Mouse (Mus musculus) gastrocnemius, postnatal 4 days (tissue): ENCODE measurements around the gene Abca7. TPM values are rescaled to one million over a fixed set of nuclear protein-coding genes. Genes with fewer than 3 reads are reported as not detected.

ENCODE experiments used
- DNase-seq, 2 experiments: peaks; one replicate each; pipeline ENCODE4 v3.0.0; 2021 to 2022; ENCODE audit warnings: low spot score in 2 of 2, mixed read lengths in 2 of 2
- total RNA-seq, 2 experiments: library from RNA; stranded (reverse); gene quantifications; 2 replicates each; pipeline ENCODE4 v1.2.3; 2021

Abca7 gene
- total RNA-seq, 2 experiments from 2014 or later: 4.8 to 4.9 TPM

DNA sequence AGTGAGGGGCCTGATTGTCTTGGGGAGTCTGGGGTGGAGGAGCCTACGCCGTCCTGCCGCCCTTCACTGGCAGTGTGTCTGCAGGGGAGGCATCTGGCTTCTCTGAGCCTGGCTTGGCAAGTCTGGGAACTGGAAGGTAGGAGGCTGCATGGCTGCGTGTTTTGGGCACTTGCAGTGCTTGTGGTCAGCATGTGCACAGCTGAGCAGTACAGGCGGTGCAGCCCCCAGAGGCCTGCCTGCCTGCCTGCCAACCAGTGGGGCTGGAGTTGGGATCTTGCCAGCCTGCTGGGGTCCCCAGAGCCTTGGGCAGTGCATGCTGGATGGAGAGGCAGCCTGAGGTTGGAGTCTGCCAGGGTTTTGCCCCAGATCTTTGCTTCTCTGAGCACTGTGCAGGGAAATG is 66.8 kb downstream of the Abca7 start:
- DNase-seq: no peak

DNA sequence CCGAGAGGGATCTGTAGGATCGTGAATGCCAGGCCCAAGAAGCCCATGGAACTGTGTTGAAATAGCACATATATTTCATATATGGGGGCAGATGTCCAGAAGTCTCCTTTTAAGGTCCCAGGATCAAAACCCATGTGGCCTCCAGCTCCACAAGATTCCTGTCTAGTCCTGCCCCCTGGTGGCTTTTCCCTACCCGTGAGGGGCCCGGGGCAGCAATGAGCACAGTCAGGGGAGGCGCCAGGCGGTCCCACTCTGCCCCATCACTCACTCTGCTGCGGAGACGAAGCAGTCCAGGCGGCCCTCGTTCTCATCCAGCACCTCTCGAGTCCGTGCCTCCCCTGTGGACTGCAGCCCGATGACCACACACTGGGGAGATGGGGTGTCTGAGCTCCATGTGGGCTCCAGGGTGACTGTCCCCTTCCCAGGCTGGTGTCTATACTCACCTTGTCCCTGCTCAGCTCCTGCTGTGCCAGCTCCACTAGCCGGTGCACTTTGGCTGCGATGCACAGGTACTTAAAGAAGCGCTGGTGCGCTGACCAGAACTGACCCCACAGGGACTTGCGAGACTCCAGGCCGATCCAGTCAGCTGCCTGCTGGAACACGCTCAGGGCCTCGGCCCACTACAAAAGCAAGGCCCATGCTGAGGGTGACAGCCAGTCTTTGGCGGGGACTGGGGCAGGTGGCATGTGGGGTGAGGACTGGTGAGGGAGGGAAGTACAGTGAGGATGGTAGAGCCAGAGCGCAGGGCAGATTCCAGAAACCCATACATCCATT is 67.8 kb downstream of the Abca7 start:
- DNase-seq: no peak

Other genes starting within 250 kb of the Abca7 start
- gene Polrmt, start 249.9 kb upstream of the Abca7 start, total RNA-seq: 10 to 100 TPM; 25.5 to 27.8 TPM
- gene Fgf22, start 241.4 kb upstream of the Abca7 start, total RNA-seq: not detected
- gene Rnf126, start 229.5 kb upstream of the Abca7 start, total RNA-seq: 10 to 100 TPM; 45.0 to 52.5 TPM
- 1 to 10 TPM; 1.1 to 2.1 TPM for gene Fstl3, start 219.2 kb upstream of the Abca7 start, total RNA-seq
- gene Prss57, start 205.5 kb upstream of the Abca7 start, total RNA-seq: not detected
- gene Palm, start 202.9 kb upstream of the Abca7 start, total RNA-seq: 10 to 100 TPM; 42.1 to 50.8 TPM
- gene Misp, start 175.5 kb upstream of the Abca7 start, total RNA-seq: under 1 TPM in 1 of 2 experiments, not detected in 1; 0.42 TPM
- 100 to 1,000 TPM; 167 to 170 TPM for gene Ptbp1, start 142.1 kb upstream of the Abca7 start, total RNA-seq
- gene Prtn3, start 122.0 kb upstream of the Abca7 start, total RNA-seq: under 1 TPM in 1 of 2 experiments, not detected in 1; 0.47 TPM
- 1 to 10 TPM; 1.2 to 1.3 TPM for gene Plppr3, start 121.9 kb upstream of the Abca7 start, total RNA-seq
- under 1 TPM in 1 of 2 experiments, not detected in 1; 0.29 TPM for gene Elane, start 110.2 kb upstream of the Abca7 start, total RNA-seq
- gene Cfd, start 105.6 kb upstream of the Abca7 start, total RNA-seq: 100 to 1,000 TPM in 1 of 2 experiments, 10 to 100 TPM in 1; 85.8 to 154 TPM
- 10 to 100 TPM; 39.4 to 41.1 TPM for gene Med16, start 87.6 kb upstream of the Abca7 start, total RNA-seq
- not detected for gene Gm26602, start 85.6 kb upstream of the Abca7 start, total RNA-seq
- gene Kiss1r, start 79.5 kb upstream of the Abca7 start, total RNA-seq: under 1 TPM; 0.41 to 0.56 TPM
- 100 to 1,000 TPM in 1 of 2 experiments, 10 to 100 TPM in 1; 97.9 to 102 TPM for gene R3hdm4, start 75.3 kb upstream of the Abca7 start, total RNA-seq
- gene Arid3a, start 69.5 kb upstream of the Abca7 start, total RNA-seq: 1 to 10 TPM; 4.5 to 4.9 TPM
- 10 to 100 TPM; 27.7 to 28.3 TPM for gene Wdr18, start 36.3 kb upstream of the Abca7 start, total RNA-seq
- gene Grin3b, start 25.8 kb upstream of the Abca7 start, total RNA-seq: under 1 TPM; 0.10 to 0.27 TPM
- 100 to 1,000 TPM; 109 to 119 TPM for gene Tmem259, start 12.2 kb upstream of the Abca7 start, total RNA-seq
- 10 to 100 TPM; 51.0 to 55.0 TPM for gene Cnn2, start 7.9 kb upstream of the Abca7 start, total RNA-seq
- gene Arhgap45, start 20.2 kb downstream of the Abca7 start, total RNA-seq: 1 to 10 TPM; 4.0 to 4.7 TPM
- gene Polr2e, start 43.3 kb downstream of the Abca7 start, total RNA-seq: 10 to 100 TPM; 77.3 to 77.7 TPM
- 100 to 1,000 TPM; 339 to 434 TPM for gene Gpx4, start 50.7 kb downstream of the Abca7 start, total RNA-seq
- 10 to 100 TPM; 13.0 to 13.6 TPM for gene Sbno2, start 109.1 kb downstream of the Abca7 start, total RNA-seq
- gene Stk11, start 119.3 kb downstream of the Abca7 start, total RNA-seq: 100 to 1,000 TPM; 116 to 125 TPM
- 100 to 1,000 TPM; 522 to 564 TPM for gene Atp5d, start 142.1 kb downstream of the Abca7 start, total RNA-seq
- gene Cbarp, start 144.3 kb downstream of the Abca7 start, total RNA-seq: 1 to 10 TPM; 2.2 to 2.7 TPM
- 10 to 100 TPM; 67.7 to 74.0 TPM for gene Midn, start 151.8 kb downstream of the Abca7 start, total RNA-seq
- gene Cirbp, start 169.5 kb downstream of the Abca7 start, total RNA-seq: 100 to 1,000 TPM; 107 to 153 TPM
- 1 to 10 TPM; 3.4 to 3.8 TPM for gene 1600002K03Rik, start 176.4 kb downstream of the Abca7 start, total RNA-seq
- 1 to 10 TPM; 3.5 to 3.7 TPM for gene Efna2, start 183.0 kb downstream of the Abca7 start, total RNA-seq
- gene Mum1, start 229.9 kb downstream of the Abca7 start, total RNA-seq: 10 to 100 TPM; 61.3 to 61.5 TPM